Mouse (Mus musculus) liver, postnatal 0 days (tissue): ENCODE measurements at regions not wholly inside any gene's neighbourhood (a gene's known extent, or its start where the extent isn't known, plus 50 kb on each side); places are given as distances from the start of the nearest gene placed in this dataset.

Experiments
- ATAC-seq: fragments of 200-750 bp; cut with Nextera tagmentation; 2 replicates; pipeline ENCODE4 v1.8.0; 2017; ENCODE audit warnings: mild to moderate bottlenecking, moderate library complexity
- DNase-seq: peaks from one replicate; pipeline ENCODE4 v3.0.0-alpha.2; 2016
- H3K27ac ChIP-seq: fragments of 300-500 bp; sonication (generic); 2 replicates; pipeline ENCODE4 v1.5.1; 2014; ENCODE audit warnings: antibody characterized with exemption, moderate library complexity, mild to moderate bottlenecking, low read depth
- H3K27me3 ChIP-seq: fragments of 300-500 bp; sonication (generic); 2 replicates; pipeline ENCODE4 v1.6.1; 2014; ENCODE audit warnings: low read length, control low read depth, mixed read lengths; ENCODE audit not compliant: insufficient read depth
- H3K36me3 ChIP-seq: fragments of 300-500 bp; sonication (generic); replicated peaks from 2 replicates; pipeline ENCODE4 v1.6.1; 2014; ENCODE audit warnings: mild to moderate bottlenecking, control low read depth, low read length, moderate library complexity, mixed read lengths; ENCODE audit not compliant: insufficient read depth
- H3K4me1 ChIP-seq: fragments of 300-500 bp; sonication (generic); 2 replicates; pipeline ENCODE4 v1.6.1; 2014; ENCODE audit warnings: antibody characterized with exemption, mild to moderate bottlenecking, control low read depth; ENCODE audit not compliant: insufficient read depth
- H3K4me2 ChIP-seq: fragments of 300-500 bp; sonication (generic); 2 replicates; pipeline ENCODE4 v1.6.1; 2014; ENCODE audit warnings: low read depth, mild to moderate bottlenecking, low read length, moderate library complexity, mixed read lengths
- H3K4me3 ChIP-seq: fragments of 300-500 bp; sonication (generic); 2 replicates; pipeline ENCODE4 v1.5.1; 2014; ENCODE audit warnings: low read depth, low read length
- H3K9ac ChIP-seq: fragments of 300-500 bp; sonication (generic); replicated peaks from 2 replicates; pipeline ENCODE4 v1.6.1; 2014; ENCODE audit warnings: mild to moderate bottlenecking, moderate library complexity
- H3K9me3 ChIP-seq: fragments of 300-500 bp; sonication (generic); 2 replicates; pipeline ENCODE4 v1.6.1; 2016; ENCODE audit warnings: mild to moderate bottlenecking, control low read depth, low read length, mixed read lengths
- CTCF ChIP-seq: sonication (generic); IDR thresholded peaks from 2 replicates; pipeline ENCODE4 v1.5.1; 2016; ENCODE audit warnings: antibody characterized with exemption, low read depth
- EP300 ChIP-seq: IDR thresholded peaks from 2 replicates; pipeline ENCODE4 v1.6.1; 2016; ENCODE audit warnings: antibody characterized with exemption, low read depth, mild to moderate bottlenecking
- WGBS: fragments of 180-500 bp; shearing (Covaris S2); extraction: QIAGEN DNeasy Blood & Tissue Kit; methylation state at CpG from one replicate; pipeline ENCODE4 v1.1.7; 2014; ENCODE audit not compliant: insufficient replicate concordance; 5-methylcytosine and 5-hydroxymethylcytosine counted together

GRCm38 (mm10) chr3:74657170-74657569 is 507.7 kb downstream of the Zbbx start:
- no peak for DNase-seq
- Histone ChIP-seq H3K9ac (no peak overlapping the region), H3K9me3 (no peaks in the 10 kb centered on the region)

GRCm38 (mm10) chr3:74632623-74633022 is 532.2 kb downstream of the Zbbx start:
- no peak overlapping the region for H3K4me2 ChIP-seq
- ATAC-seq (no peak), DNase-seq (no peak)
- no peaks in the 10 kb centered on the region for H3K9me3 ChIP-seq
- no peak overlapping the region for H3K9ac ChIP-seq
- TF ChIP-seq EP300 (no peak), CTCF (no peak)
- H3K4me3 ChIP-seq: no peak overlapping the region
- no peak overlapping the region for H3K27ac ChIP-seq
- H3K27me3 ChIP-seq: no peaks in the 10 kb centered on the region
- H3K4me1 ChIP-seq: no peaks in the 10 kb centered on the region
- no peaks in the 10 kb centered on the region for H3K36me3 ChIP-seq

More at GRCm38 (mm10) chr3:74657170-74657569, 507.7 kb downstream of the Zbbx start:
- TF ChIP-seq CTCF (0 out of 2 replicates have a peak, but pooled peaks have one; percentile 5), EP300 (no peak)
- Histone ChIP-seq H3K27ac (no peak overlapping the region), H3K4me2 (no peak overlapping the region), H3K4me1 (no peaks in the 10 kb centered on the region), H3K36me3 (no peaks in the 10 kb centered on the region), H3K27me3 (no peaks in the 10 kb centered on the region), H3K4me3 (no peak overlapping the region)
- ATAC-seq: no peak

DNA sequence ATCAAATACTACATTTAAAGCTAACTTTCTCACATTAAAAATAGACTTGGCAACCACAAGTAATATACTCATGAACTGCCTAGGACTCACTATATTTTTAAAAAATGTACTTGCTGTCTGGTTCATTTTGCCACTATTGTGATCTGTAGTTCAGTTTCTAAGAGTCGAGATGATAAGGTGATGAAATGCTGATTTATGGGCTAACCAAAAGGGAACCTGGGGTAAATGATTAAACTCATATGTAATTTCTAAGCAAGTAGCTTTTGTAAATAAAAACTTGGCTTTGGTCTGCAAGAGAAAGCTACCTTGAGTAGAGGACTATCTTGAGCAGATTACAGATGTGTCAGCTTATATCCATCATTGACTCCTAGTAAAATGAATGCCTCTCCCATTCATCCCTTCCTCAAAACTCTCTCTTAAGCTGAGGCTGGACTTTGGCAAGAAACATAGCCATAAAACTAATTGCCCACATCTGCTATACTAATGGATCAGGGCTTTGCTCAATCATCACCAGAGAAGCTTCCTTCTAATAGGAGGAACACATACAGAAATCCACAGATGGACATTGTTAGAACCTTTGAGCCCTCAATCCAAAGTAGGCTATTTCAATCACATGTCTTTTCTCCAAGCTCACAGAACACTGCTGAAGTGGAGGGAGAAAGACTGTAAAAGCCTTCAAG is 563.4 kb downstream of the Zbbx start:
- TF ChIP-seq CTCF: no peak
- TF ChIP-seq EP300: no peak
- H3K27me3 ChIP-seq: no peaks in the 10 kb centered on the region
- no peaks in the 10 kb centered on the region for H3K4me1 ChIP-seq
- 33% methylated on average over 1 of the region's 1 CpGs for WGBS
- DNase-seq (no peak), ATAC-seq (no peak)
- H3K27ac ChIP-seq: no peak overlapping the region
- no peaks in the 10 kb centered on the region for H3K36me3 ChIP-seq
- H3K9ac ChIP-seq: no peak overlapping the region
- H3K4me2 ChIP-seq: no peak overlapping the region
- H3K4me3 ChIP-seq: no peak overlapping the region
- H3K9me3 ChIP-seq: no peaks in the 10 kb centered on the region

- Histone ChIP-seq H3K4me2 (no peak overlapping the region), H3K4me3 (no peak overlapping the region), H3K9me3 (no peaks in the 10 kb centered on the region), H3K9ac (no peak overlapping the region), H3K27ac (no peak overlapping the region), H3K27me3 (no peaks in the 10 kb centered on the region), H3K36me3 (no peaks in the 10 kb centered on the region), H3K4me1 (no peaks in the 10 kb centered on the region)
- peak; percentile 18 for DNase-seq
- TF ChIP-seq CTCF (no peak), EP300 (no peak)
- WGBS: 48% methylated on average over 3 of the region's 3 CpGs
- peak; percentile 99 for ATAC-seq
Measured at GRCm38 (mm10) chr3:74588703-74589362, 576.0 kb downstream of the Zbbx start.

DNA sequence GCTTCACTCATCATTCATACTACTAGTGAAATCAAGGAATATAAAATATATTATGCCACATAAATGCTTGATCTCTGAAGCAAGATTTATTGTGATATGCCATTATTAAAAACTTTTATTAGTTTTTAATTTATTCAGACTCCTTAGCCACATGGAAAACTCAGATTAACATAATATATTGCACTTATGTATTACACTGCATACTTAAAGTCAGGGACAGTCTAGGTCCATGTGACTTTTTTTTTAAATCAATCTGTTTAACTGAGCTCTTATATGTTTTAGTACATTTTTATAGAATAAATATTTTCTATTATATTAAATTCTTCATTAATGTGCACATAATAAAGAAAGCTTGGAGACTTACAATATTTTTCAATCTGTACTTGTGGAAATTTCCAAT is 599.7 kb downstream of the Zbbx start:
- no peaks in the 10 kb centered on the region for H3K4me1 ChIP-seq
- H3K36me3 ChIP-seq: no peaks in the 10 kb centered on the region
- TF ChIP-seq CTCF (no peak), EP300 (no peak)
- H3K9me3 ChIP-seq: no peaks in the 10 kb centered on the region
- H3K27me3 ChIP-seq: no peaks in the 10 kb centered on the region
- ATAC-seq (no peak), DNase-seq (no peak)
- H3K4me3 ChIP-seq: no peak overlapping the region
- no peak overlapping the region for H3K9ac ChIP-seq
- no peak overlapping the region for H3K27ac ChIP-seq
- no peak overlapping the region for H3K4me2 ChIP-seq

DNA sequence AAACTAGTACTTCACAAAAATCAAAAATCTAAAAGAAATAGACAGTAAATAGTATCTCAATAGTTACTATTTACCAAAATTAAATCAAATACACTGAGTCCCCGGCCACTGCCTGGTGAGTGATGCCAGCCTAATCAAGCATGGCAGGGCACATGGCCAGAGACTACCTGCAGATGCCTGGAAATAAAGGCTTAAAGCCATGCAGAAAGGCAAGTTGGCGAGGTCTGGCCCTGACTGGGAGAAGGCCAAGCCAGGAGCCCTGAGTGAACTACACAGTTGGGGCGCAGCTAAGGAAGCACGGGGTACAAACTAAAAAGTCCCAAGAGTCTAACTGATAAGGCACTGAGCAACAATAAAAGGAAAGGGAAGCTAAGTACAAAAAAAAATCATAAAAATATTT is 630.0 kb downstream of the Zbbx start:
- WGBS: 69% methylated on average over 4 of the region's 4 CpGs
- no peak overlapping the region for H3K27ac ChIP-seq
- ATAC-seq (no peak), DNase-seq (no peak)
- no peak overlapping the region for H3K4me3 ChIP-seq
- H3K4me2 ChIP-seq: no peak overlapping the region
- H3K9ac ChIP-seq: no peak overlapping the region
- no peaks in the 10 kb centered on the region for H3K4me1 ChIP-seq
- no peaks in the 10 kb centered on the region for H3K9me3 ChIP-seq
- no peaks in the 10 kb centered on the region for H3K36me3 ChIP-seq
- H3K27me3 ChIP-seq: no peaks in the 10 kb centered on the region
- no peak for TF ChIP-seq CTCF
